Mouse (Mus musculus) Patski (cell line): ENCODE measurements around the gene Vmn1r8. TPM values are rescaled to one million over a fixed set of nuclear protein-coding genes. Genes with fewer than 3 reads are reported as not detected.
"Not testable (repeated sequence)": the region's sequence is repeated elsewhere in the genome, so short reads cannot be mapped to it uniquely, and the experiment has no call there.

ENCODE experiments used
- ATAC-seq: fragments of 100-300 bp; one replicate; pipeline ENCODE4 v1.8.0; 2021
- CTCF ChIA-PET: fragments of 350-600 bp; sonication (Branson Sonifier 250); formaldehyde crosslinking; loops from one replicate; lab custom pipeline; 2022; ENCODE audit warnings: inconsistent platforms; lab: Charles Lee
- POLR2A ChIA-PET: fragments of 350-600 bp; sonication (Branson Sonifier 250); formaldehyde crosslinking; loops from one replicate; lab custom pipeline; 2022; ENCODE audit warnings: antibody characterized with exemption, inconsistent platforms; lab: Charles Lee
- DNase-seq: peaks from one replicate; pipeline ENCODE4 v3.0.0-alpha.2; 2011; ENCODE audit warnings: low read depth, low spot score
- H3K27me3 ChIP-seq: fragments of 371-371 bp; one replicate; pipeline ENCODE4 v1.5.1; 2021
- CTCF ChIP-seq: fragments of 100-300 bp; IDR thresholded peaks from one replicate; pipeline ENCODE4 v1.5.1; 2021
- in situ Hi-C: fragments of 300-500 bp; cut with MboI; formaldehyde crosslinking; loops from 3 replicates; pipeline ENCODE4 v1.11.1; 2018; ENCODE audit warnings: low pct_unique_long_range_greater_than_20kb, mixed read lengths
- polyA plus RNA-seq: library from polyadenylated mRNA; unstranded; gene quantifications from one replicate; pipeline ENCODE4 v1.2.3, GENCODE M21; 2021

Vmn1r8 gene
- polyA plus RNA-seq: not detected

DNA sequence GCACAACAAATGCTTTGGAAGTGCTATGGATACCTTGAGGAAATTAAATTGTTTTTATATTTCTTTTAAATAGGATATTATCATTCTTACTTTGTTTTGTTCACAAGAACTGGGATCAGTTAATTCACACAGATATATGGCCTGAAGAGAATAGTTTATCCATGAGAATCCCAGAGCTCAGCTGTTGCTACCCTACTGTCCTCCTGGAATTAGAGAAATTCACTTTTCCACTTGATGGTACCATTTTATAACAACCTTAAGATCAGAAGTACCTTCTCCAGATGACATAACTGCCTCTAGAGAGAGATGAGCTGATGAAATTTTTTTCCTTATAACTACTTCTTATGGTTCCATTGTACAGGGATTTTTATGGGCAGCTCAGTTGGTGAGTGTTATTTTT, at the start of gene Vmn1r8:
TSS of gene Vmn1r8 (plus strand) at position 301 of the 400 bp plus-strand sequence.
- H3K27me3 ChIP-seq: peaks cover 4% of the 10 kb centered on the region
- in situ Hi-C loops: no loop called here
- no peak for TF ChIP-seq CTCF
- POLR2A ChIA-PET: no interaction called here
- ATAC-seq (no peak), DNase-seq (no peak)
- CTCF ChIA-PET: no interaction called here

DNA sequence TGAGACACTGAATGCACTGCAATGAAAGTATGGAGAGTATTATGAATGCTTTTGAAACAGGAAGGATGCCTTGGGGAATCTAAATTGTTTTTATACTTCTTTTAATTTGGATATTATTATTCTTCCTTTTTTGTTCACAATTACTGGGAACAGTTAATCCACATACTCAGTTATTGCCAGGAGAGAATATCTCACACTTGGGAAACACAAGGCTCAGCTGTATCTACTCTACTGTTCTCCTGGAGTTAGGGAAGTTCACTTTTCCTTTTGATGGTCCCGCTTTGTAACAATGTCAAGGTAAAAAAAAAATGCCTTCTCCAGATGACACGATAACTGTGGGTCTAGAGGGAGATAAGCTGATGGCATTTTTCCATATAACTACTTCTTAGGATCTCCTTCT, 35.1 kb upstream of the Vmn1r8 start, which contains the start of gene Vmn1r6:
TSS of gene Vmn1r6 (plus strand) at position 301 of the 400 bp plus-strand sequence.
- TF ChIP-seq CTCF: no peak
- DNase-seq (no peak), ATAC-seq (no peak)
- CTCF ChIA-PET: no interaction called here
- in situ Hi-C loops: no loop called here
- POLR2A ChIA-PET: no interaction called here
- H3K27me3 ChIP-seq: peaks cover 30% of the 10 kb centered on the region

DNA sequence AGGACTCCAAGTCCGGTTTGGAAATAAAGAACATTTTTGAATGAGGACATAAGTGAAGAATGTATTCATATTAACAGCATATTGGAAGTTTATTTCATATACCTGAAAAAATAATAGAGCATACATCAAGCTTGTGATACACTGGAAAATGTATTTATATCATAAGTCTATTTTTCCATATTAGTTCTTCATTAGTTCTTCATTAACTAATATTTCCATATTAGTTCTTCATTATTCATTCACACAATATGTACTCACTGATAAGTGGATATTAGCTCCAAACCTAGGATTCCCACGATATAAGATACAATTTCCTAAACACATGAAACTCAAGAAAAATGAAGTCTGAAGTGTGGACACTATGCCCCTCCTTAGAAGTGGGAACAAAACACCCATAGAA, 6.9 kb upstream of the Vmn1r8 start, which contains the start of gene Vmn1r7:
TSS of gene Vmn1r7 (minus strand) at position 101 of the 400 bp plus-strand sequence.
- in situ Hi-C loops, DNase-seq, ATAC-seq, POLR2A ChIA-PET, CTCF ChIA-PET, H3K27me3 ChIP-seq: not testable (repeated sequence)

DNA sequence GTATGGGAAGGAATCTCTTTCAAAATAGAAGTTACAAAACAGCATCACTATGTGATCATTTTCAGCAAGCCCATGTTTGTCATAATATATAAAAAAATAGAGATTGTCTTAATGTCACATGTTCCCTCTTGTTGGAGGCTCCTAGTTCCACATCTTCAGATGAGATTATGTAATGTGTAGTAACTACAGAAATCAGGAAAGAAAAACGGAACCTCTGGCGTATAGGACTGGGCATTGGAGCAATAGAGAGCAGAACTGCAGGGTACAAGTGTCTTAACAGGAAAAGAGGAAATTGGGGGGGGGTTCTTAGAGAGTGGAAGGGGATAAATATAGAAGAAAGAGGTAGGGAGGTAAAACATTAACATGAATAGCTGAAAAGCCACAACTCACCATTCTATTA, 2.6 kb downstream of the Vmn1r8 start:
- POLR2A ChIA-PET: no interaction called here
- ATAC-seq (no peak), DNase-seq (no peak)
- in situ Hi-C loops: no loop called here
- CTCF ChIA-PET: no interaction called here
- no peak for TF ChIP-seq CTCF
- H3K27me3 ChIP-seq: peaks cover 4% of the 10 kb centered on the region

DNA sequence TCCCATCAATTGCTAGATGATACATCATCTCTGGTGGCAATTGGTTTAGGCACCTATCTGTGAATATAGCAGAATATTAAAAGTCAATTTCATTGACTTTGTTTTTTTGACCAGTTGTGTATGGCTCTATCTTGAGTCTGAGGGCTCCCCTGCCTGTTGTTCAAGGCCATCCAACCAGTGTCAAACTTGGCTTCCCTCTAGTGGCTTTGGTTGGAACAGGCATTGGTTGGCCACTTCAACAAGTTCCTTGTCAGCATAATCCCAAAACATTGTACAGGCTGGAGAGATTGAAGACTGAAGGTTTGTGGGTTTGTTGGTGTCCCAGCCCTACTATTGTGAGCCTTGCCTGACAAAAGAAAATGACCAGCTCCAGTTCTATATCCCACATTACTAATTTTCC, 31.6 kb downstream of the Vmn1r8 start:
- H3K27me3 ChIP-seq: peaks cover 12% of the 10 kb centered on the region
- in situ Hi-C loops: loop anchor here (10.0 kb wide), 2 partner anchors 51 to 249 kb away; no protein-coding TSS in a partner anchor
- POLR2A ChIA-PET: no interaction called here
- TF ChIP-seq CTCF: peak; percentile 16
- ATAC-seq (no peak), DNase-seq (no peak)
- CTCF ChIA-PET: no interaction called here

DNA sequence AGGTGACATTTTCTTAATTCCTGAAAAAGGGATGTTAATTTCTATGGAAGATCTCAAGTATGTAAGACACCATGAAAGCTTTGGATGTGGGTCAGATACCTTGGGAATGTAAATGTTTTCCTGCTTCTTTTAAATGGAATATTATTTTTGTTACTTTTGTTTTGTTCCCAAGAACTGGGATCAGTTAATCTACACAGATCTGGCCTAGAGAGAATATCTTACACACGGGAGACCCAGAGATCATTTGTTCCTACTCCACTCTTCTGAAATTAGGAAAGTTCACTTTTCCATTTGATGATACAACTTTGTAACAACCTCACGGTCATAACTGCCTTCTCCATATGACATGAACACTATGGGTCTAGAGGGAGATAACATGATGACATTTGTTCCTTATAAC, 34.4 kb downstream of the Vmn1r8 start, which contains the start of gene Vmn1r9:
TSS of gene Vmn1r9 (plus strand) at position 301 of the 400 bp plus-strand sequence.
- in situ Hi-C loops: loop anchor here (10.0 kb wide), 2 partner anchors 48 to 252 kb away; no protein-coding TSS in a partner anchor
- DNase-seq (no peak), ATAC-seq (no peak)
- peaks cover 12% of the 10 kb centered on the region for H3K27me3 ChIP-seq
- TF ChIP-seq CTCF: no peak
- CTCF ChIA-PET: no interaction called here
- POLR2A ChIA-PET: interaction anchor here (0.6 kb wide), 1 partner anchor 405 kb away, joined by 3 read pairs; no protein-coding TSS in a partner anchor

Other genes with a start within 250 kb of the Vmn1r8 start
- 27.7 TPM for gene Kbtbd2, start 234.5 kb upstream of the Vmn1r8 start, polyA plus RNA-seq
- gene Fkbp9, start 200.2 kb upstream of the Vmn1r8 start, polyA plus RNA-seq: 169 TPM
- gene Nt5c3, start 108.4 kb upstream of the Vmn1r8 start, polyA plus RNA-seq: 37.3 TPM
- gene Vmn1r4, start 108.3 kb upstream of the Vmn1r8 start, polyA plus RNA-seq: 0.10 TPM
- gene Vmn1r5, start 62.0 kb upstream of the Vmn1r8 start, polyA plus RNA-seq: not detected
- gene Vmn1r6, start 35.0 kb upstream of the Vmn1r8 start, polyA plus RNA-seq: not detected
- not detected for gene Vmn1r7, start 7.0 kb upstream of the Vmn1r8 start, polyA plus RNA-seq
- gene Vmn1r9, start 34.5 kb downstream of the Vmn1r8 start, polyA plus RNA-seq: not detected
- not detected for gene Vmn1r10, start 77.2 kb downstream of the Vmn1r8 start, polyA plus RNA-seq
- not detected for gene Vmn1r11, start 101.2 kb downstream of the Vmn1r8 start, polyA plus RNA-seq
- gene Vmn1r12, start 124.6 kb downstream of the Vmn1r8 start, polyA plus RNA-seq: not detected
- gene Vmn1r13, start 171.0 kb downstream of the Vmn1r8 start, polyA plus RNA-seq: not detected
- gene Vmn1r14, start 199.4 kb downstream of the Vmn1r8 start, polyA plus RNA-seq: not detected
- gene Vmn1r15, start 225.7 kb downstream of the Vmn1r8 start, polyA plus RNA-seq: 0.05 TPM